Mouse (Mus musculus): Measurements from ENCODE around the gene Mbnl1. TPM values are rescaled to one million over a fixed set of nuclear protein-coding genes. Genes with fewer than 3 reads are reported as not detected.

Mbnl1 gene
- polyA plus RNA-seq, 1 experiment from 2014 or later, result 68.8 TPM

DNA sequence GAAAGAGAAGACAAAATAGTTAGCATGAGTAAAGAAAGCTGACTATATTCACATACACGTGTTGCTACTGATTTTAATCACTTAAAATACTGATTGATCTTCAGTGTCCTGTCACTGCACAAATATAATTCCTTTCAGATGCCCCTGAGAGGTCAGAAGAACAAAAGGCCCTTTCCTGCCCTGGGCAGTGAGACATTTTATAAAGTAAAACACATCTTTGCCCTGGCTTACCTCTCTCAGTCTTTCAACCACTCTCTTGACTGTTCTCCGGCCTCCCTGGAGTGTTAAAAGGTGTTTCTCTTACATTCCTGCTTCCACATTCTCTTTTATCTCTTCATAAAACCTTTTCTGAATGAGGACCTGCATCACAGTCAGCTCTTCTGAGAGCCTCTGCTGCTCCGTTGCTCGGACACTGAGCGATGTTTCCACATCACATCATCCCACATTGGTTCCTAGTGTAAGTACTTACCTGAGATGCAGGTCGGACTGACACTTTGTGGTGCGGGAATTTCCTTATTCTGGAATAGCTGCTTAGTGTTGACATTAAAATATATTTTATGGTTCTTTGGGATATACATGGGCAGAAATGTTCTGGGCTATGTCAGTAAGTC, 85.7 kb downstream of the Mbnl1 start:
- Histone ChIP-seq H3K27ac (replicated peaks; ENCODE audit: low read depth, low read length) (no peak overlapping the region), H3K4me2 (ENCODE audit: low read depth, low read length) (no peak overlapping the region), H3K4me1 (ENCODE audit: control insufficient read depth, insufficient read depth, low read length) (no peaks in the 10 kb centered on the region), H3K9ac (replicated peaks; ENCODE audit: low read length) (no peak overlapping the region), H3K36me3 (replicated peaks; ENCODE audit: control insufficient read depth, insufficient read depth, low read depth, low read length) (no peaks in the 10 kb centered on the region), H3K4me3 (ENCODE audit: low read depth, low read length) (no peak overlapping the region), H3K27me3 (ENCODE audit: control insufficient read depth, insufficient read depth, low read length) (no peaks in the 10 kb centered on the region), H3K9me3 (replicated peaks; ENCODE audit: control insufficient read depth, low read length) (no peaks in the 10 kb centered on the region)
- WGBS, result 62% methylated on average over 7 of the region's 7 CpGs
- DNase-seq (ENCODE audit: low spot score) (no peak), ATAC-seq (replicated peaks; ENCODE audit: insufficient number of reproducible peaks, low FRiP score, low TSS enrichment, low read depth) (no peak)

DNA sequence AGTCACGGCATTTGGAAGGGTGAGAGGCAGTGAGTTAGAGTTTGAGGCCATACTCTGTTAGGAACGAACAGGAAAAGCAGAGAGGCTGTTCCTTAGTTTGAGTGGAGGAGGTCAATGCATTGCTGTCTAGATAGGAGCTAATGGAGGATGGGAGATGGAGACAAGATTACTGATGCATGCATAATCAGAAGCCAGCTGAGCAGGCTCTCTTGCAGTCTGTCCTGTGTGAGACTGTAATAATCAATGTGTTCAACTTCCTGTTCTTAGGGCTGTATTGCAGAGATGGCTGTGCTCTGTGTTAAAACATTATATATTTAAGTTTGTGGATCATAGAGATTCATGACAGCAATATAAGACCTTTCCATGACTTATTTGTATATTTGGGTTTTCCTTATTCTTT, 87.1 kb downstream of the Mbnl1 start:
- H3K4me2 ChIP-seq (ENCODE audit: low read depth, low read length), result no peak overlapping the region
- no peaks in the 10 kb centered on the region for H3K9me3 ChIP-seq (replicated peaks; ENCODE audit: control insufficient read depth, low read length)
- 87% methylated on average over 2 of the region's 2 CpGs for WGBS
- H3K9ac ChIP-seq (replicated peaks; ENCODE audit: low read length), result no peak overlapping the region
- H3K36me3 ChIP-seq (replicated peaks; ENCODE audit: control insufficient read depth, insufficient read depth, low read depth, low read length), result no peaks in the 10 kb centered on the region
- ATAC-seq (replicated peaks; ENCODE audit: insufficient number of reproducible peaks, low FRiP score, low TSS enrichment, low read depth), result no peak
- no peak overlapping the region for H3K4me3 ChIP-seq (ENCODE audit: low read depth, low read length)
- H3K27ac ChIP-seq (replicated peaks; ENCODE audit: low read depth, low read length), result no peak overlapping the region
- no peak for DNase-seq (ENCODE audit: low spot score)
- no peaks in the 10 kb centered on the region; the same call in 1 of the 2 replicates for H3K4me1 ChIP-seq (ENCODE audit: control insufficient read depth, insufficient read depth, low read length)
- H3K27me3 ChIP-seq (ENCODE audit: control insufficient read depth, insufficient read depth, low read length), result no peaks in the 10 kb centered on the region

DNA sequence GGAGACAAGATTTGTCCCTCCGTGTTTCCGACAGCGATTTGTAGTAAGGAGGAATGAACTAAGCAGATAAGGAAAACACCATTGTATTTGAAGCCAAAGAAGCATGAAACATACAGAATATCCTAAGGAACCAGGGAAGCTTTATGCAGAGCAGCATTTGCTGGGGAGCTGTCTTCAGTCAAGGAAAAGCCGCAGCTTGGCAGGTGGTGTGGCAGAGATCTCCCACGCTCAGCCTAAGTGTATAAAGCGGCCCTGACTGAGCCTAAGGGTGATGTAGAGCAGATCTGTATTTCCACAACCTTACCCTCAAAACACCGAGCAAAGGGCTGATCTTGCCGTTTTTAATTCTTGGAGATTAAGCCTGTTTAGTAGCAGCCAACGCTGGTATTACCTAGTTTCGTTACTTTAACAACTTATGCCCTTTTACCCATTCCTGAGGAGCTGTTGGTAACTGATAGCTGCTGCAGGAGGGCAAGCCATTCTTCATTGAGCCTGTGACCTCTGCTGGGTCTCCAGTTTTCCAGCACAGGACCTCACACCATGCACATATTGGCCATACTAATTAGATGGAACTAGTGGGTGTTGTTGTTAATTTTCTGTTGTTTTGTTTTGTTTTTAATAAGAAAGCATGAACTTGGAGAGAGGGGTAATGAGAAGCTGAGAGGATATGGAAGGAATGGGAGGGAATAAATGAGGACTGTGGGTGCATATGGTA, 91.1 kb downstream of the Mbnl1 start:
- no peak overlapping the region for H3K4me2 ChIP-seq (ENCODE audit: low read depth, low read length)
- H3K27ac ChIP-seq (replicated peaks; ENCODE audit: low read depth, low read length), result no peak overlapping the region
- DNase-seq (ENCODE audit: low spot score), result no peak
- no peaks in the 10 kb centered on the region for H3K36me3 ChIP-seq (replicated peaks; ENCODE audit: control insufficient read depth, insufficient read depth, low read depth, low read length)
- H3K4me1 ChIP-seq (ENCODE audit: control insufficient read depth, insufficient read depth, low read length), result no peaks in the 10 kb centered on the region; the same call in 1 of the 2 replicates
- 0 out of 2 replicates have a peak, but pooled peaks have one; percentile 53 for ATAC-seq (replicated peaks; ENCODE audit: insufficient number of reproducible peaks, low FRiP score, low TSS enrichment, low read depth)
- WGBS, result 63% methylated on average over 10 of the region's 10 CpGs
- H3K27me3 ChIP-seq (ENCODE audit: control insufficient read depth, insufficient read depth, low read length), result no peaks in the 10 kb centered on the region
- H3K9me3 ChIP-seq (replicated peaks; ENCODE audit: control insufficient read depth, low read length), result no peaks in the 10 kb centered on the region
- H3K9ac ChIP-seq (replicated peaks; ENCODE audit: low read length), result no peak overlapping the region
- no peak overlapping the region for H3K4me3 ChIP-seq (ENCODE audit: low read depth, low read length)

DNA sequence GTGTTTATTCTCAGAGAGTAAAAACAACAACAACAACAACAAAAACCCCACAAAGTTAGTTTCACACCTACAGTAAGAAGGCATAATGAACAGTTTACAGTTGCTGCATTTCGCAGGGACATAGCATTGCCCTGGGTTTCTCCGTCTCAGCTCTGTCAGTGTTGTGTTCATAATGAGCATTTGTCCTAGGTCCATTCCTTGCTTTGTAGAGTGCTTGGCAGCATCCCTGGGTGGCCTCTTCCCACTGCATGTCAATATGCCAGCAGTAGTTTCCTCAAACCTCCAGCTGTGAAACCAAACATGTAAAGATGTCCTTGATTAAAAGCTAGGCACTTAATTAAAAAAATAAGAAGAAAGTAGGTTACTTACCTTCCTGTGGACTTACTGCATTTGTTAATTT, 91.6 kb downstream of the Mbnl1 start:
- Histone ChIP-seq H3K4me2 (ENCODE audit: low read depth, low read length) (no peak overlapping the region), H3K9ac (replicated peaks; ENCODE audit: low read length) (no peak overlapping the region), H3K27ac (replicated peaks; ENCODE audit: low read depth, low read length) (no peak overlapping the region), H3K4me1 (ENCODE audit: control insufficient read depth, insufficient read depth, low read length) (no peaks in the 10 kb centered on the region; the same call in 1 of the 2 replicates), H3K9me3 (replicated peaks; ENCODE audit: control insufficient read depth, low read length) (no peaks in the 10 kb centered on the region), H3K27me3 (ENCODE audit: control insufficient read depth, insufficient read depth, low read length) (no peaks in the 10 kb centered on the region), H3K36me3 (replicated peaks; ENCODE audit: control insufficient read depth, insufficient read depth, low read depth, low read length) (no peaks in the 10 kb centered on the region), H3K4me3 (ENCODE audit: low read depth, low read length) (no peak overlapping the region)
- WGBS, result 68% methylated on average over 2 of the region's 2 CpGs
- no peak for DNase-seq (ENCODE audit: low spot score)
- no peak for ATAC-seq (replicated peaks; ENCODE audit: insufficient number of reproducible peaks, low FRiP score, low TSS enrichment, low read depth)

DNA sequence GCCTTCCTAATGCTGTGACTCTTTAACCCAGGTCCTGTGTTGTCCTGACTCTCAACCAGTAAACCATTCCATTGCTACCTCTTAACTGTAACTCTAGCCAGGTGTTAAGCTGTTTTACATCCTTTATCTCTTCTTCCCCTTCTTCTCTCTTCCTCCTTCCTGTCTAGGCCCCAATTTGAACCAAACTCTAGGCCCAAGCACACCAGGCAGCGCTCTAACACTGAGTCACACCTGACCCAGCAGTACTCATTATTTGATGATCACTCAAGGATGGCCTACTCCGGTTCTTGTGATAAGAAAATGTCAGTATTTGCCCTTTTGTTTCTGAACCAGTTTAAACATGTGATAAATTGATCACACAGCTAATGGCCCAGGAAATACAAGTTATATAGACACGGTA, 92.6 kb downstream of the Mbnl1 start:
- Histone ChIP-seq H3K4me3 (ENCODE audit: low read depth, low read length) (no peak overlapping the region), H3K9ac (replicated peaks; ENCODE audit: low read length) (no peak overlapping the region), H3K9me3 (replicated peaks; ENCODE audit: control insufficient read depth, low read length) (no peaks in the 10 kb centered on the region), H3K36me3 (replicated peaks; ENCODE audit: control insufficient read depth, insufficient read depth, low read depth, low read length) (no peaks in the 10 kb centered on the region), H3K27me3 (ENCODE audit: control insufficient read depth, insufficient read depth, low read length) (no peaks in the 10 kb centered on the region), H3K27ac (replicated peaks; ENCODE audit: low read depth, low read length) (no peak overlapping the region), H3K4me1 (ENCODE audit: control insufficient read depth, insufficient read depth, low read length) (no peaks in the 10 kb centered on the region; the same call in 1 of the 2 replicates), H3K4me2 (ENCODE audit: low read depth, low read length) (no peak overlapping the region)
- ATAC-seq (replicated peaks; ENCODE audit: insufficient number of reproducible peaks, low FRiP score, low TSS enrichment, low read depth), result no peak
- WGBS, result 90% methylated on average over 3 of the region's 3 CpGs
- no peak for DNase-seq (ENCODE audit: low spot score)

DNA sequence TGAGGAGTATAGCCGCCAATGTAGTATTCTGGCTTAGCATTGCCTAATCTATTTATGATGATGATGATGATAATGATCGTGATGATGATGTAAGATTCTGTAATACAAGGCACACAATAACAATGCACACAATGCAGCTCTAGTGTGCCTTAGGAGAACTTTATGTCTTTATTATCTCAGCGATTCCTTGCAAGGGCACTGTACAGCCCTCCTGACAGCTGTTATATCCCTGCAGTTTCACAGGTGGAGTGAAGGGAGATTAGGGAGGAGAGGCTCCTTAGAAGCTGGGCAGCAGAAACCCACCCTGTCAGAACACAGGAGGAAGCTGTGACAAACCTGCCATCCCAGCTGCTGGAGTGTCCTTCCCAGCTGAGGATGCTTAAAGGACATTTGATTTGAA, 93.3 kb downstream of the Mbnl1 start:
- no peak overlapping the region for H3K9ac ChIP-seq (replicated peaks; ENCODE audit: low read length)
- H3K4me1 ChIP-seq (ENCODE audit: control insufficient read depth, insufficient read depth, low read length), result no peaks in the 10 kb centered on the region; the same call in 1 of the 2 replicates
- H3K9me3 ChIP-seq (replicated peaks; ENCODE audit: control insufficient read depth, low read length), result no peaks in the 10 kb centered on the region
- no peak overlapping the region for H3K4me3 ChIP-seq (ENCODE audit: low read depth, low read length)
- H3K27me3 ChIP-seq (ENCODE audit: control insufficient read depth, insufficient read depth, low read length), result no peaks in the 10 kb centered on the region
- H3K36me3 ChIP-seq (replicated peaks; ENCODE audit: control insufficient read depth, insufficient read depth, low read depth, low read length), result no peaks in the 10 kb centered on the region
- ATAC-seq (replicated peaks; ENCODE audit: insufficient number of reproducible peaks, low FRiP score, low TSS enrichment, low read depth) (no peak), DNase-seq (ENCODE audit: low spot score) (no peak)
- H3K4me2 ChIP-seq (ENCODE audit: low read depth, low read length), result no peak overlapping the region
- no peak overlapping the region for H3K27ac ChIP-seq (replicated peaks; ENCODE audit: low read depth, low read length)
- WGBS, result 88% methylated on average over 3 of the region's 3 CpGs

DNA sequence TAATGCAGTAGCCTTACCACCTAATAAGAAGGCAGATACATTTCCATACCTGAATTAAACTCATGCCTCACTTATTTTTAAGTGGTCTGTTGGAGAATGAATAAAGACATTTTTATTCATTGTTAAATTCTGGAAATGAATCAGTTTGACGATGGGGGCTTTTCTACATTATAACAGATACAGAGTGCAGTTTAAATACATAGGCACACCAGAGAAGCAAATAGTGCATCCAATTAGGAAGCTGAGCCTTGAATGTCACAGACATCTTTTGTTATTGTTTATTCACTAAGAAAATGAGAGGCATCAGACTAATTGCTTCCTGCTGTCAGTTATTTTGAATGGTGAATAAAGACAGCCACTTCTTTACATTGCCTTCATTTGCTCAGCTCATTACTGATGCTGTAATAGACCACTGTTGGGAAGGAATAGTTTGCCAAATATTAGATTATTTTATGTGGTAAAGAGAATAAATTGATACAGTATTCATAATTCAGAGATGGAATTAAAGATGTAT, 95.6 kb downstream of the Mbnl1 start:
- WGBS, result 52% methylated on average over 1 of the region's 1 CpGs
- no peaks in the 10 kb centered on the region; the same call in 1 of the 2 replicates for H3K4me1 ChIP-seq (ENCODE audit: control insufficient read depth, insufficient read depth, low read length)
- H3K4me2 ChIP-seq (ENCODE audit: low read depth, low read length), result no peak overlapping the region
- no peak overlapping the region for H3K9ac ChIP-seq (replicated peaks; ENCODE audit: low read length)
- H3K4me3 ChIP-seq (ENCODE audit: low read depth, low read length), result no peak overlapping the region
- H3K9me3 ChIP-seq (replicated peaks; ENCODE audit: control insufficient read depth, low read length), result no peaks in the 10 kb centered on the region
- H3K36me3 ChIP-seq (replicated peaks; ENCODE audit: control insufficient read depth, insufficient read depth, low read depth, low read length), result no peaks in the 10 kb centered on the region
- H3K27ac ChIP-seq (replicated peaks; ENCODE audit: low read depth, low read length), result no peak overlapping the region
- DNase-seq (ENCODE audit: low spot score) (peak; percentile 30), ATAC-seq (replicated peaks; ENCODE audit: insufficient number of reproducible peaks, low FRiP score, low TSS enrichment, low read depth) (no peak)
- no peaks in the 10 kb centered on the region for H3K27me3 ChIP-seq (ENCODE audit: control insufficient read depth, insufficient read depth, low read length)
